Mouse (Mus musculus): ENCODE measurements around the gene Numb. TPM values are rescaled to one million over a fixed set of nuclear protein-coding genes. Genes with fewer than 3 reads are reported as not detected.

Gene Numb
- polyA plus RNA-seq, 1 experiment from 2014 or later, result 30.6 TPM

GRCm38 (mm10) chr12:83790749-83791148 is 131.0 kb downstream of the Numb start:
- WGBS, result 75% methylated on average over 4 of the region's 4 CpGs
- ATAC-seq (replicated peaks; ENCODE audit: extremely low read depth, insufficient read depth, low FRiP score), result no peak
- no peaks in the 10 kb centered on the region for H3K4me1 ChIP-seq (ENCODE audit: control insufficient read depth, insufficient read depth, low read length)
- no peak overlapping the region for H3K4me3 ChIP-seq (ENCODE audit: low read length)
- H3K9me3 ChIP-seq (replicated peaks; ENCODE audit: control insufficient read depth, low read length), result no peaks in the 10 kb centered on the region
- no peak overlapping the region for H3K4me2 ChIP-seq (ENCODE audit: low read depth, low read length)
- H3K9ac ChIP-seq (ENCODE audit: low read length), result no peak overlapping the region
- no peaks in the 10 kb centered on the region for H3K27me3 ChIP-seq (ENCODE audit: control insufficient read depth, insufficient read depth, low read length)
- H3K27ac ChIP-seq (ENCODE audit: low read length), result no peak overlapping the region
- H3K36me3 ChIP-seq (ENCODE audit: control insufficient read depth, insufficient read depth), result peaks cover 10% of the 10 kb centered on the region

- Histone ChIP-seq H3K9me3 (replicated peaks; ENCODE audit: control insufficient read depth, low read length) (no peaks in the 10 kb centered on the region), H3K36me3 (ENCODE audit: control insufficient read depth, insufficient read depth) (peaks cover 2% of the 10 kb centered on the region; the same call in 1 of the 2 replicates), H3K27me3 (ENCODE audit: control insufficient read depth, insufficient read depth, low read length) (no peaks in the 10 kb centered on the region), H3K4me1 (ENCODE audit: control insufficient read depth, insufficient read depth, low read length) (no peaks in the 10 kb centered on the region), H3K4me2 (ENCODE audit: low read depth, low read length) (no peak overlapping the region), H3K4me3 (ENCODE audit: low read length) (no peak overlapping the region), H3K27ac (ENCODE audit: low read length) (no peak overlapping the region), H3K9ac (ENCODE audit: low read length) (no peak overlapping the region)
- 53% methylated on average over 4 of the region's 4 CpGs for WGBS
- ATAC-seq (replicated peaks; ENCODE audit: extremely low read depth, insufficient read depth, low FRiP score), result no peak
Measured at GRCm38 (mm10) chr12:83789781-83790140, 132.0 kb downstream of the Numb start.

DNA sequence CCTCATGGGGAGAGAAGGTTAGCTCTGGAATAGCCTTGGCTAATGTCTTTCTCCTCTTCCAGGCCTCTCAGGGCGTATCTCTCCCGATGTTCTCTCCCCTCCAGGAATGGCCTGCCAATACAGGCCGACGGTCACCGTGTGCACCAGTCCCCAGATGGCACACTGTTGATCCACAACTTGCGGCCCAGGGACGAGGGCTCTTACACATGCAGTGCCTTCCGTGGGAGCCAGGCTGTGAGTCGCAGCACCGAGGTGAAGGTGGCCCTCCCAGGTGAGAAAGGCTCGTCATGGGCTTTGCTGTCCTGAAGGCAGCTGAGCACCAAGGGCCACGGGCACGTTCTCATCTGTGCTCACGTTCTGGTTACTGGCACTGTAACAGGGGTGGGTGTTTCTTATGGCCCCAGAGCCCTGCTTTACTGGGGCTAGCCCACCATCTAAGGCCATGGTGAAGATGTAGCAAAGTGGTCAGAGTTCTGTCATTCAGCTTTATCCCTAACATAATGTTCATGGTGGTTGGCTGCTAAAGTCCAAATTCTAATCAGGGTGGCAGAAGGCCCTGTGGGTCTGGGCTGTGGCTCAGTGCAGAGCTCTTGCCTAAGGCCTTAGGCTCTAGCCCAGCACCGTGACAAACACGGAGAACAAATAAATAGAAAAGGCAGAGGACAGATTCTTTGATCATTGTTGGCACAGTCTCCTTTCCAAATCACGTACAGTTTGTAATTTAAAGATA is 132.5 kb downstream of the Numb start:
- WGBS, result 82% methylated on average over 17 of the region's 17 CpGs
- Histone ChIP-seq H3K27ac (ENCODE audit: low read length) (no peak overlapping the region), H3K4me3 (ENCODE audit: low read length) (no peak overlapping the region), H3K27me3 (ENCODE audit: control insufficient read depth, insufficient read depth, low read length) (no peaks in the 10 kb centered on the region), H3K4me2 (ENCODE audit: low read depth, low read length) (no peak overlapping the region), H3K9me3 (replicated peaks; ENCODE audit: control insufficient read depth, low read length) (no peaks in the 10 kb centered on the region), H3K9ac (ENCODE audit: low read length) (no peak overlapping the region), H3K4me1 (ENCODE audit: control insufficient read depth, insufficient read depth, low read length) (no peaks in the 10 kb centered on the region), H3K36me3 (ENCODE audit: control insufficient read depth, insufficient read depth) (peaks cover 2% of the 10 kb centered on the region; the same call in 1 of the 2 replicates)
- no peak for ATAC-seq (replicated peaks; ENCODE audit: extremely low read depth, insufficient read depth, low FRiP score)

DNA sequence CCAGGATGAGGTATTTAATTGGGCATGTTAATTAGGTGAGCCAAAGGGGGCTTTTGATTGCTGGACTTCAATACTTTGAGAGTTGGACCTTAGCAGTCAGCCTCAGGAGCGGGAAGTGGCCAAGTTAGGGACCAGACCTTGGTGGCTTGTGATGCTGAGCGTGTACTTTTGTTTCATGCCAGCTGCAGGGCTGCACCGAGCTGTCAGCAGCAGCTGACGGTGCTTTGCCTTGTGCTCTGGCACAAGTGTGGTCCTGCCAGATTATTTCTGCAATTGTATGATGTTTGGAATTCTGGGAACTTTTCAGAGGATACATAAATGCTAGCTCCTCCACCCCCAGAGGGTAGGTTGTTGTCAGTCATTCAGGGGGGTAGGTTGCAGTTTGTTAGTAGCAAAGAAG is 136.4 kb downstream of the Numb start:
- no peak overlapping the region for H3K9ac ChIP-seq (ENCODE audit: low read length)
- no peak overlapping the region for H3K4me3 ChIP-seq (ENCODE audit: low read length)
- no peaks in the 10 kb centered on the region for H3K27me3 ChIP-seq (ENCODE audit: control insufficient read depth, insufficient read depth, low read length)
- ATAC-seq (replicated peaks; ENCODE audit: extremely low read depth, insufficient read depth, low FRiP score), result no peak
- no peaks in the 10 kb centered on the region; the same call in 1 of the 2 replicates for H3K4me1 ChIP-seq (ENCODE audit: control insufficient read depth, insufficient read depth, low read length)
- H3K36me3 ChIP-seq (ENCODE audit: control insufficient read depth, insufficient read depth), result no peaks in the 10 kb centered on the region
- 60% methylated on average over 4 of the region's 4 CpGs for WGBS
- H3K27ac ChIP-seq (ENCODE audit: low read length), result no peak overlapping the region
- no peak overlapping the region for H3K4me2 ChIP-seq (ENCODE audit: low read depth, low read length)
- H3K9me3 ChIP-seq (replicated peaks; ENCODE audit: control insufficient read depth, low read length), result no peaks in the 10 kb centered on the region

DNA sequence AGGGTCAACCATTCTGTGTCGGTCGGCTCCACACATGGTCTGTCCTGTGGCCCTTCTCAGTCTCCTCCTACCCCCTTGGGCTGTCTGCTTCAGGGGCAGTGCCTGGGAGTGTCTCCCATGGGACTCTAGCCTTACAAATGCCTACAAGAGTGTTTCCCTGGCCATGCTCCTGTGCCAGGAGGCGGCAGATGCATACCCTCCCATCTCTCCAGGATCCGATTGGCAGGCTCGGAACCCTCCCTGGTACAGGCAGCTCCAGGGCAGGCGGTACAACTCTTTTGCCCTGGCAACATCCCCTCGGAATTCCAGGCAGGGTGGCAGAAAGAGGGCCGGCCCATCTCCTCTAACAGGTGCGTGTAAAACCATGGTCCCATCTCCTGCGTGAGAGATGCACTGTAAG is 139.1 kb downstream of the Numb start:
- Histone ChIP-seq H3K9ac (ENCODE audit: low read length) (no peak overlapping the region), H3K4me3 (ENCODE audit: low read length) (no peak overlapping the region), H3K9me3 (replicated peaks; ENCODE audit: control insufficient read depth, low read length) (no peaks in the 10 kb centered on the region), H3K4me1 (ENCODE audit: control insufficient read depth, insufficient read depth, low read length) (no peaks in the 10 kb centered on the region; the same call in 1 of the 2 replicates), H3K36me3 (ENCODE audit: control insufficient read depth, insufficient read depth) (no peaks in the 10 kb centered on the region), H3K4me2 (ENCODE audit: low read depth, low read length) (no peak overlapping the region), H3K27ac (ENCODE audit: low read length) (no peak overlapping the region), H3K27me3 (ENCODE audit: control insufficient read depth, insufficient read depth, low read length) (no peaks in the 10 kb centered on the region)
- ATAC-seq (replicated peaks; ENCODE audit: extremely low read depth, insufficient read depth, low FRiP score), result no peak
- WGBS, result 81% methylated on average over 10 of the region's 10 CpGs

GRCm38 (mm10) chr12:83781640-83782278 is 140.0 kb downstream of the Numb start:
- no peak; the same call in 1 of the 2 replicates for ATAC-seq (replicated peaks; ENCODE audit: extremely low read depth, insufficient read depth, low FRiP score)
- Histone ChIP-seq H3K36me3 (ENCODE audit: control insufficient read depth, insufficient read depth) (no peaks in the 10 kb centered on the region), H3K9ac (ENCODE audit: low read length) (no peak overlapping the region), H3K4me1 (ENCODE audit: control insufficient read depth, insufficient read depth, low read length) (no peaks in the 10 kb centered on the region; the same call in 1 of the 2 replicates), H3K4me2 (ENCODE audit: low read depth, low read length) (no peak overlapping the region), H3K4me3 (ENCODE audit: low read length) (no peak overlapping the region), H3K9me3 (replicated peaks; ENCODE audit: control insufficient read depth, low read length) (no peaks in the 10 kb centered on the region), H3K27me3 (ENCODE audit: control insufficient read depth, insufficient read depth, low read length) (no peaks in the 10 kb centered on the region), H3K27ac (ENCODE audit: low read length) (no peak overlapping the region)
- WGBS, result 66% methylated on average over 23 of the region's 23 CpGs

DNA sequence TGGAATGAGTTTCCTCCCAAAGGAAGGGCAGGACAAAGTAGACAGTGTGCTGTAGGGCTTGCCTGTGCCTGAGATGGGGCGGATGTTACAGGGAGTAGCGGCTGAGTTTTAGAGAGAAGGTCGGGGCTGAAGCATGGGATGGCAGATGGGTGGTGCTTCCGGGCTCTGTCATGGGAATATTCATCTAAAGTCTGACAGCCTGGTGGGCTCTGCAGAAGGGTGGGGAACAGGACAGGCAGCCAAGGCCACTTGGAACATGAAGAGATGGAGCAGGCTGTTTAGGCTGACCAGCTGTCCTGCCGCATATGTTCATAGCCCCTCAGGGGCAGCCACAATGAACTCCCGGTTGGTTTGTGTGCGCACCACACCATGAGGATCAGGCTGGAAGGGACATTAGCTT is 140.5 kb downstream of the Numb start:
- H3K4me3 ChIP-seq (ENCODE audit: low read length), result no peak overlapping the region
- ATAC-seq (replicated peaks; ENCODE audit: extremely low read depth, insufficient read depth, low FRiP score), result no peak
- no peaks in the 10 kb centered on the region for H3K27me3 ChIP-seq (ENCODE audit: control insufficient read depth, insufficient read depth, low read length)
- no peak overlapping the region for H3K27ac ChIP-seq (ENCODE audit: low read length)
- no peak overlapping the region for H3K4me2 ChIP-seq (ENCODE audit: low read depth, low read length)
- H3K36me3 ChIP-seq (ENCODE audit: control insufficient read depth, insufficient read depth), result no peaks in the 10 kb centered on the region
- H3K9me3 ChIP-seq (replicated peaks; ENCODE audit: control insufficient read depth, low read length), result no peaks in the 10 kb centered on the region
- H3K4me1 ChIP-seq (ENCODE audit: control insufficient read depth, insufficient read depth, low read length), result no peaks in the 10 kb centered on the region; the same call in 1 of the 2 replicates
- WGBS, result 59% methylated on average over 7 of the region's 7 CpGs
- no peak overlapping the region for H3K9ac ChIP-seq (ENCODE audit: low read length)

DNA sequence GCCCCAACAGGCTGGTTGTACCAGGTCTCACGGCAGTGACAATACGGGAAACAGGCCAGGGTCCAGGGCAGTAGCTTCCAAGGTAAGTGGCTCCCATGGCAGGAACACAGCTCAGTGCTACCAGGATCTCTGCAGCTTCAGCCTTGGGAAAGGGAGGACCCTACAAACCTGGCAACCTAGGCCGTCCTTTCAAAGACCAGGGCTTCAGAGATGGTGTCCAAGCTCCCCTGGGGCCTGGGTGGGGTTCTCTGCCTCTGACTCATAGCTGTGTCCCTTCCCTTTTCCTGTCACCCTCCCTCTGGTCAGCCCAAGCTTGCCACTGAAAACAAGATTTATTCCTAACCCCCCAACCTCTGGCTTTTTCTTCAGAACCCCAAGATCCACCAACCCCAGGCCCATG is 141.6 kb downstream of the Numb start:
- no peak overlapping the region for H3K4me3 ChIP-seq (ENCODE audit: low read length)
- WGBS, result 77% methylated on average over 3 of the region's 3 CpGs
- H3K4me1 ChIP-seq (ENCODE audit: control insufficient read depth, insufficient read depth, low read length), result no peaks in the 10 kb centered on the region; the same call in 1 of the 2 replicates
- no peaks in the 10 kb centered on the region for H3K27me3 ChIP-seq (ENCODE audit: control insufficient read depth, insufficient read depth, low read length)
- ATAC-seq (replicated peaks; ENCODE audit: extremely low read depth, insufficient read depth, low FRiP score), result no peak
- no peaks in the 10 kb centered on the region for H3K36me3 ChIP-seq (ENCODE audit: control insufficient read depth, insufficient read depth)
- no peak overlapping the region for H3K27ac ChIP-seq (ENCODE audit: low read length)
- no peaks in the 10 kb centered on the region for H3K9me3 ChIP-seq (replicated peaks; ENCODE audit: control insufficient read depth, low read length)
- no peak overlapping the region for H3K4me2 ChIP-seq (ENCODE audit: low read depth, low read length)
- no peak overlapping the region for H3K9ac ChIP-seq (ENCODE audit: low read length)

DNA sequence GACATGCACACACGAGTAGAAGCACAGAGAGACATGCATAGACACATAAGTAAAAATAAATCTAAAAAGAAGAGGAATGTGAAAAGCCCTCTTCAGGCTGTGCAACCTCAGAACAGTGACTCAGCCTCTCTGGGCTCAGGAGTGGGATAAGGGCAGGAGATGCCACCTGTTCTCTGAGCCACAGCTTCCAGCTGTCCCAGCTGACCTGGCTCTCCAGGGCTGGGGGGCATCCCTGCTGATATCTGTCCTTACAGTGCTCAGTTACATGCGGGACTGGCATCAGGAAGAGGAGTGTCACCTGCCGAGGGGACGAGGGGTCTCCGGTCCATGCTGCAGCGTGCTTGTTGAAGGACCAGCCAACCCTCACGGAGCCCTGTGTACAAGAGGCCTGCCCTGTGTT is 145.0 kb downstream of the Numb start:
- no peak overlapping the region for H3K27ac ChIP-seq (ENCODE audit: low read length)
- H3K27me3 ChIP-seq (ENCODE audit: control insufficient read depth, insufficient read depth, low read length), result peaks cover 2% of the 10 kb centered on the region; the same call in 1 of the 2 replicates
- no peak for ATAC-seq (replicated peaks; ENCODE audit: extremely low read depth, insufficient read depth, low FRiP score)
- no peaks in the 10 kb centered on the region; the same call in 1 of the 2 replicates for H3K4me1 ChIP-seq (ENCODE audit: control insufficient read depth, insufficient read depth, low read length)
- H3K4me3 ChIP-seq (ENCODE audit: low read length), result no peak overlapping the region
- 78% methylated on average over 7 of the region's 7 CpGs for WGBS
- no peak overlapping the region for H3K4me2 ChIP-seq (ENCODE audit: low read depth, low read length)
- no peak overlapping the region for H3K9ac ChIP-seq (ENCODE audit: low read length)
- no peaks in the 10 kb centered on the region for H3K36me3 ChIP-seq (ENCODE audit: control insufficient read depth, insufficient read depth)
- no peaks in the 10 kb centered on the region for H3K9me3 ChIP-seq (replicated peaks; ENCODE audit: control insufficient read depth, low read length)
